7 mouse cellular contexts compared by ENCODE assay signal in the genomic region with DNA sequence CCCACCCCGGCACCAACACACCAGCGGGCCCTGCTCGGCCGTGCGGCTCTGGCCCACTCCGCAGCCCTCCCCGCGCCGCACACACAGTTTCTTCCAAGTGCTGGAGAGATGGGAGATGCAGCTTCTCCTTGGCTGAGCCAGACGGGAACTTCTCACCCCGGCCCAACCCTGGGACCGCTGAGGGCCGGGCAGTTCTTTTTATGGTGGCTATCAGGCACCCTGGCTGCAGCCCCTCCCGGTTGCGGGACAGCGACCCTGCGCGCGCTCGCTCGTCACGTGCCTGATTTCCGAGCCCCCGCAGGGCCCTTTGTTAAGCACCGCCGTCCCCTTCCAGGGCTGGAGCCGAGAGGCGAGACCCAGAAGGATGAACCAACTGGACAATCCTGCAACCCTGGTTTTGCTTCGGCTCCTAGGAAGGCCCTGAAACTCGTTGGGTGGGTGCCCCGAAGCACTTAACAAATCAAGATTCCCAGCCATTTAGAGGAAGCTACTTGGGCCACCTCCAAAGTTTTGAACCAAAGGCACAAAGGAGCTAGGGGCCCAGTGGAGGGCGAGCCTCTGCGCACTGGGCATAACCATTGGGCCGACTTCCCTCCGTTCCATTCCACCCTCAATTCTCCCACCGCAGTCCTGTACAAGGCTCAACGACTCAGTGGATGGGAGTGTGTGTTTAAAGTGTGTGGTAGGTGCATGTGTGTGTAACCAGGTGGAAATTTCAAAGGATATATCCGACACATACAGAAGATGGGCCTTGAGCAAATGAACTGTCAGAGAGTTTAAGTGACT. TPM values are rescaled to one million over a fixed set of nuclear protein-coding genes. Genes with fewer than 3 reads are reported as not detected.
DNase-seq lines count a peak whose midpoint lies in the region; ATAC-seq and TF ChIP-seq lines count a peak whose summit lies in the region.

No protein-coding gene starts in this region.

- WGBS in liver, embryonic 11.5 days = 3% methylated on average over 38 of the region's 38 CpGs
- WGBS in liver, postnatal 0 days (ENCODE audit: insufficient replicate concordance) = 4% methylated on average over 38 of the region's 38 CpGs
- WGBS in embryonic facial prominence, embryonic 12.5 days = 3% methylated on average over 38 of the region's 38 CpGs
- WGBS in hindbrain, postnatal 0 days = 6% methylated on average over 38 of the region's 38 CpGs
- 13% methylated on average over 38 of the region's 38 CpGs for WGBS in olfactory bulb, adult 2 months

- TF ChIP-seq CTCF in liver, postnatal 0 days (IDR thresholded peaks at IDR 0.05; ENCODE audit: low read depth) = no peak
- TF ChIP-seq CTCF in hindbrain, postnatal 0 days (IDR thresholded peaks at IDR 0.05; ENCODE audit: low read depth) = no peak
- no peak for TF ChIP-seq CTCF in olfactory bulb, adult 2 months (IDR thresholded peaks at IDR 0.05; ENCODE audit: insufficient read depth, low read depth, low read length)

- no peak for TF ChIP-seq POLR2A in olfactory bulb, adult 2 months (IDR thresholded peaks at IDR 0.05; ENCODE audit: insufficient read depth, low read depth, low read length)

- H3K4me2 ChIP-seq in liver, embryonic 11.5 days = peak overlapping the region; percentile 38
- no peak overlapping the region for H3K4me2 ChIP-seq in liver, postnatal 0 days (ENCODE audit: low read depth, low read length)
- peak overlapping the region; percentile 53 for H3K4me2 ChIP-seq in embryonic facial prominence, embryonic 12.5 days (replicated peaks)
- H3K4me2 ChIP-seq in hindbrain, postnatal 0 days (ENCODE audit: low read depth, low read length) = peak overlapping the region; percentile 65

- no peak for TF ChIP-seq EP300 in liver, postnatal 0 days (IDR thresholded peaks at IDR 0.05; ENCODE audit: low read depth)

- H3K27me3 ChIP-seq in liver, embryonic 11.5 days (replicated peaks; ENCODE audit: control insufficient read depth, insufficient read depth, low read length) = peaks cover 86% of the 10 kb centered on the region
- H3K27me3 ChIP-seq in liver, postnatal 0 days (ENCODE audit: insufficient read depth, low read length) = peaks cover 83% of the 10 kb centered on the region
- peaks cover 44% of the 10 kb centered on the region for H3K27me3 ChIP-seq in embryonic facial prominence, embryonic 12.5 days
- H3K27me3 ChIP-seq in hindbrain, postnatal 0 days (ENCODE audit: insufficient read depth, low read length) = peaks cover 18% of the 10 kb centered on the region; the same call in 1 of the 2 replicates

- no peaks in the 10 kb centered on the region for H3K36me3 ChIP-seq in liver, embryonic 11.5 days (ENCODE audit: control insufficient read depth, insufficient read depth, low read length)
- H3K36me3 ChIP-seq in liver, postnatal 0 days (replicated peaks; ENCODE audit: insufficient read depth, low read length) = no peaks in the 10 kb centered on the region
- H3K36me3 ChIP-seq in embryonic facial prominence, embryonic 12.5 days = no peaks in the 10 kb centered on the region
- H3K36me3 ChIP-seq in hindbrain, postnatal 0 days (ENCODE audit: insufficient read depth, low read length) = no peaks in the 10 kb centered on the region

- no peak overlapping the region for H3K9ac ChIP-seq in liver, embryonic 11.5 days (ENCODE audit: low read depth, low read length)
- no peak overlapping the region for H3K9ac ChIP-seq in liver, postnatal 0 days (replicated peaks)
- peak overlapping the region; percentile 50 for H3K9ac ChIP-seq in embryonic facial prominence, embryonic 12.5 days
- peak overlapping the region; percentile 57 for H3K9ac ChIP-seq in hindbrain, postnatal 0 days (replicated peaks; ENCODE audit: low read length)

- H3K9me3 ChIP-seq in liver, embryonic 11.5 days (ENCODE audit: control insufficient read depth, low read length) = no peaks in the 10 kb centered on the region
- no peaks in the 10 kb centered on the region for H3K9me3 ChIP-seq in liver, postnatal 0 days (ENCODE audit: low read length)
- H3K9me3 ChIP-seq in embryonic facial prominence, embryonic 12.5 days = no peaks in the 10 kb centered on the region
- H3K9me3 ChIP-seq in hindbrain, postnatal 0 days (ENCODE audit: low read length) = no peaks in the 10 kb centered on the region

- no peak overlapping the region for H3K27ac ChIP-seq in liver, embryonic 11.5 days (ENCODE audit: low read depth, low read length)
- no peak overlapping the region for H3K27ac ChIP-seq in liver, postnatal 0 days (ENCODE audit: low read depth)
- peak overlapping the region; percentile 50; the same call in 1 of the 2 replicates for H3K27ac ChIP-seq in embryonic facial prominence, embryonic 12.5 days
- H3K27ac ChIP-seq in hindbrain, postnatal 0 days = peak overlapping the region; percentile 82
- H3K27ac ChIP-seq in olfactory bulb, adult 2 months (ENCODE audit: insufficient read depth, low read depth, low read length) = no peak overlapping the region

- no peaks in the 10 kb centered on the region for H3K4me1 ChIP-seq in liver, embryonic 11.5 days (replicated peaks; ENCODE audit: control insufficient read depth, insufficient read depth, low read length)
- H3K4me1 ChIP-seq in liver, postnatal 0 days (ENCODE audit: insufficient read depth) = peaks cover 5% of the 10 kb centered on the region; the same call in 1 of the 2 replicates
- H3K4me1 ChIP-seq in embryonic facial prominence, embryonic 12.5 days = peaks cover 23% of the 10 kb centered on the region; the same call in 1 of the 2 replicates
- no peaks in the 10 kb centered on the region; the same call in 1 of the 2 replicates for H3K4me1 ChIP-seq in hindbrain, postnatal 0 days (ENCODE audit: insufficient read depth, low read length)
- peaks cover 4% of the 10 kb centered on the region; the same call in 1 of the 2 replicates for H3K4me1 ChIP-seq in olfactory bulb, adult 2 months (ENCODE audit: control insufficient read depth, insufficient read depth, low read length)

- peak overlapping the region; percentile 22 for H3K4me3 ChIP-seq in liver, embryonic 11.5 days (ENCODE audit: low read depth, low read length)
- no peak overlapping the region for H3K4me3 ChIP-seq in liver, postnatal 0 days (ENCODE audit: low read depth, low read length)
- H3K4me3 ChIP-seq in embryonic facial prominence, embryonic 12.5 days = peak overlapping the region; percentile 38
- peak overlapping the region; percentile 42 for H3K4me3 ChIP-seq in hindbrain, postnatal 0 days (ENCODE audit: low read length)
- H3K4me3 ChIP-seq in olfactory bulb, adult 2 months (ENCODE audit: insufficient read depth, low read depth, low read length) = peak overlapping the region; percentile 24; the same call in 1 of the 2 replicates

- no peak for DNase-seq in liver, embryonic 11.5 days (ENCODE audit: low spot score)
- no peak for DNase-seq in liver, postnatal 0 days
- DNase-seq in hindbrain, postnatal 0 days (ENCODE audit: low spot score) = peak; percentile 69
- DNase-seq in spleen, adult 12 weeks (ENCODE audit: low spot score) = no peak
- DNase-seq in right cerebral cortex, postnatal 25 days = no peak

- ATAC-seq in liver, embryonic 11.5 days (replicated peaks; ENCODE audit: low FRiP score) = no peak
- ATAC-seq in liver, postnatal 0 days = no peak
- no peak for ATAC-seq in embryonic facial prominence, embryonic 12.5 days (ENCODE audit: insufficient number of reproducible peaks, insufficient read depth, low FRiP score, low TSS enrichment)
- ATAC-seq in hindbrain, postnatal 0 days = peak; percentile 61

RNA-seq across cellular contexts. Expression of a gene that starts 20.1 kb away (rescaled TPM):
- polyA plus RNA-seq in liver, embryonic 11.5 days (2014; fragmentation: Nextera tagmentation; extraction: Ambion mirVana) = 6.1 and 6.5 TPM in 2 replicates
- polyA plus RNA-seq in liver, postnatal 0 days (2015; fragmentation: Nextera tagmentation; extraction: Ambion mirVana) = 0.36 and 0.52 TPM in 2 replicates
- 46.5 and 49.0 TPM in 2 replicates for polyA plus RNA-seq in embryonic facial prominence, embryonic 12.5 days (2016; fragmentation: Nextera tagmentation; extraction: Ambion mirVana)
- 220 and 254 TPM in 2 replicates for total RNA-seq in hindbrain, postnatal 0 days (2014; rRNA removed)
- 49.8 and 51.2 TPM in 2 replicates for polyA plus RNA-seq in hindbrain, postnatal 0 days (2015; fragmentation: Nextera tagmentation; extraction: Ambion mirVana)
- not detected in 2 replicates for polyA plus RNA-seq in olfactory bulb, adult 2 months (2012; ENCODE audit: insufficient read depth, insufficient read length, low replicate concordance, missing spikeins)

Comparison
In these comparisons a context has a peak if more than half of its experiments do, and no peak if none do; other contexts are left out.
1. H3K27ac ChIP-seq: peak in embryonic facial prominence, embryonic 12.5 days (single experiment) and hindbrain, postnatal 0 days (single experiment); none in liver, embryonic 11.5 days (single experiment), liver, postnatal 0 days (single experiment) and olfactory bulb, adult 2 months (single experiment).
2. H3K9ac ChIP-seq: peak in embryonic facial prominence, embryonic 12.5 days (single experiment) and hindbrain, postnatal 0 days (single experiment); none in liver, embryonic 11.5 days (single experiment) and liver, postnatal 0 days (single experiment).